Comparison of ENCODE assay signal across 19 mouse cellular contexts in the genomic region with DNA sequence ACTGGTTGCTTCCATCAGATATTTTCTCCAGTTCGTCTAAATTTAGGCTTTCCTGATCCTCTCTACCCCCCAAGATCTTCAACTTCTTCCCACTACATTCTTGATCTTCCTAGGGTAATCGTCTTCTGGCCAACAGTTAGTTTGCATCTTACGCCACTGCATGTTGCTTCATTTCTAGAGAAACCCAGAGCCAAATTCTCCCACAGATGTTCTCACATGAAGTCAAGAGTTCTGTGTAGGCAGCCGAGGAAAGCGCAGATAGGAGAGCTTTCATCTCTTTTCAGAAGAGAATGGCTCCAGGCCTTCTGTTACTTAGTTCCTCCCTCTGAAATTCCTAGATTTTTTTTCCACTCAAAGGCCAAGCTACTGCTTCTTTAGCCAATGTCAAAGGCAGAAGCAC.
DNase-seq lines count a peak whose midpoint lies in the region; ATAC-seq lines count a peak whose summit lies in the region.
"Had no signal": no experiment of that assay in that cellular context is flagged by ENCODE, and none has a peak within 500 bp of the region (broad histone marks: within the 10 kb centered on the region; RNA-seq: fewer than 3 reads in every experiment).

No protein-coding gene starts in this region.

- H3K4me3 ChIP-seq in heart, embryonic 12.5 days, result no peak overlapping the region
- H3K4me3 ChIP-seq in embryonic facial prominence, embryonic 15.5 days (replicated peaks), result no peak overlapping the region
- H3K4me3 ChIP-seq: intestine, embryonic 15.5 days; kidney, embryonic 15.5 days; myocyte; neural tube, embryonic 15.5 days had no signal

- H3K36me3 ChIP-seq in heart, embryonic 12.5 days, result no peaks in the 10 kb centered on the region
- H3K36me3 ChIP-seq in embryonic facial prominence, embryonic 15.5 days, result no peaks in the 10 kb centered on the region
- H3K36me3 ChIP-seq: intestine, embryonic 15.5 days; kidney, embryonic 15.5 days; neural tube, embryonic 15.5 days had no signal

- 71% methylated on average over 5 of the region's 5 CpGs for WGBS in heart, embryonic 12.5 days
- WGBS in embryonic facial prominence, embryonic 15.5 days, result 58% methylated on average over 5 of the region's 5 CpGs

- no peaks in the 10 kb centered on the region for H3K9me3 ChIP-seq in heart, embryonic 12.5 days (replicated peaks)
- H3K9me3 ChIP-seq in embryonic facial prominence, embryonic 15.5 days (replicated peaks), result no peaks in the 10 kb centered on the region
- H3K9me3 ChIP-seq: intestine, embryonic 15.5 days; kidney, embryonic 15.5 days; neural tube, embryonic 15.5 days had no signal

- H3K4me2 ChIP-seq in heart, embryonic 12.5 days, result no peak overlapping the region
- H3K4me2 ChIP-seq in embryonic facial prominence, embryonic 15.5 days (replicated peaks), result peak overlapping the region; percentile 3; the same call in 1 of the 2 replicates
- H3K4me2 ChIP-seq: hindbrain, embryonic 14.5 days; intestine, embryonic 15.5 days; kidney, embryonic 15.5 days; neural tube, embryonic 15.5 days had no signal

- no peaks in the 10 kb centered on the region for H3K27me3 ChIP-seq in heart, embryonic 12.5 days (replicated peaks)
- H3K27me3 ChIP-seq in embryonic facial prominence, embryonic 15.5 days, result no peaks in the 10 kb centered on the region
- H3K27me3 ChIP-seq: intestine, embryonic 15.5 days; kidney, embryonic 15.5 days; neural tube, embryonic 15.5 days had no signal

- DNase-seq in heart, adult 8-10 months (ENCODE audit: low spot score), result peak; percentile 21
- DNase-seq in right cerebral cortex, adult 18-20 months, result peak; percentile 48
- DNase-seq in right cerebral cortex, postnatal 10 days (ENCODE audit: low spot score in 2 of 2), result no peak
- peak; percentile 12 for DNase-seq in skeletal muscle tissue, adult 2 months (ENCODE audit: low read depth, low spot score)
- no peak for DNase-seq in spleen, postnatal 4 days (ENCODE audit: low spot score in 2 of 2)
- DNase-seq: cerebellum, adult 11 months; forebrain, postnatal 0 days; layer of hippocampus, postnatal 36 days; liver; liver, postnatal 0 days; midbrain, embryonic 14.5 days; thymus, postnatal 14 days had no signal

- no peak for ATAC-seq in heart, embryonic 12.5 days (ENCODE audit: insufficient number of reproducible peaks, low FRiP score)
- ATAC-seq in embryonic facial prominence, embryonic 15.5 days (ENCODE audit: insufficient number of reproducible peaks, low FRiP score, low TSS enrichment, low read depth), result no peak; the same call in 1 of the 2 replicates
- ATAC-seq: forebrain, postnatal 0 days; intestine, embryonic 15.5 days; liver, postnatal 0 days had no signal

- no peaks in the 10 kb centered on the region for H3K4me1 ChIP-seq in heart, embryonic 12.5 days (replicated peaks)
- no peaks in the 10 kb centered on the region for H3K4me1 ChIP-seq in embryonic facial prominence, embryonic 15.5 days
- H3K4me1 ChIP-seq: intestine, embryonic 15.5 days; kidney, embryonic 15.5 days; neural tube, embryonic 15.5 days had no signal

- no peak overlapping the region for H3K27ac ChIP-seq in heart, embryonic 12.5 days (ENCODE audit: poor library complexity, severe bottlenecking)
- 0 out of 2 replicates have a peak overlapping the region, but pooled peaks have one; percentile 48 for H3K27ac ChIP-seq in embryonic facial prominence, embryonic 15.5 days (replicated peaks)
- H3K27ac ChIP-seq: hindbrain, embryonic 14.5 days; intestine, embryonic 15.5 days; kidney, embryonic 15.5 days; neural tube, embryonic 15.5 days had no signal

- H3K9ac ChIP-seq in heart, embryonic 12.5 days, result no peak overlapping the region
- H3K9ac ChIP-seq in embryonic facial prominence, embryonic 15.5 days, result no peak overlapping the region
- H3K9ac ChIP-seq: forebrain, postnatal 0 days; hindbrain, embryonic 14.5 days; intestine, embryonic 15.5 days; kidney, embryonic 15.5 days; liver, postnatal 0 days; neural tube, embryonic 15.5 days had no signal

Comparison
In these comparisons a context has a peak if more than half of its experiments do, and no peak if none do; other contexts are left out.
1. DNase-seq: peak in heart, adult 8-10 months (single experiment), right cerebral cortex, adult 18-20 months (single experiment) and skeletal muscle tissue, adult 2 months (single experiment); none in right cerebral cortex, postnatal 10 days (0 of 2) and spleen, postnatal 4 days (0 of 2).